Mouse (Mus musculus) embryonic facial prominence, embryonic 11.5 days (tissue): ENCODE results near the gene Cpa2. TPM values are rescaled to one million over a fixed set of nuclear protein-coding genes. Genes with fewer than 3 reads are reported as not detected.

Experiments used
- ATAC-seq: fragments of 200-750 bp; cut with Nextera tagmentation; replicated peaks from 2 replicates; pipeline ENCODE4 v1.8.0; 2017; ENCODE audit warnings: low read depth; ENCODE audit not compliant: insufficient number of reproducible peaks, low FRiP score, low TSS enrichment
- DNase-seq: peaks from one replicate; pipeline ENCODE4 v3.0.0-alpha.2; 2015; ENCODE audit warnings: low spot score
- H3K27ac ChIP-seq: fragments of 300-500 bp; sonication (generic); replicated peaks from 2 replicates; pipeline ENCODE4 v1.5.1; 2014; ENCODE audit warnings: mild to moderate bottlenecking, low read depth, low read length, control low read depth
- H3K27me3 ChIP-seq: fragments of 300-500 bp; sonication (generic); 2 replicates; pipeline ENCODE4 v1.6.1; 2014; ENCODE audit warnings: mild to moderate bottlenecking, low read length, moderate library complexity, mixed read lengths; ENCODE audit not compliant: control insufficient read depth, insufficient read depth
- H3K36me3 ChIP-seq: fragments of 300-500 bp; sonication (generic); replicated peaks from 2 replicates; pipeline ENCODE4 v1.6.1; 2014; ENCODE audit warnings: low read depth, mild to moderate bottlenecking, low read length, moderate library complexity, mixed read lengths; ENCODE audit not compliant: control insufficient read depth, insufficient read depth
- H3K4me1 ChIP-seq: fragments of 300-500 bp; sonication (generic); 2 replicates; pipeline ENCODE4 v1.6.1; 2014; ENCODE audit warnings: low read length, mixed read lengths; ENCODE audit not compliant: control insufficient read depth, insufficient read depth
- H3K4me2 ChIP-seq: fragments of 300-500 bp; sonication (generic); 2 replicates; pipeline ENCODE4 v1.6.1; 2014; ENCODE audit warnings: low read depth, mild to moderate bottlenecking, control low read depth, low read length, moderate library complexity
- H3K4me3 ChIP-seq: fragments of 300-500 bp; sonication (generic); 2 replicates; pipeline ENCODE4 v1.5.1; 2014; ENCODE audit warnings: low read depth, low read length, control low read depth
- H3K9ac ChIP-seq: fragments of 300-500 bp; sonication (generic); replicated peaks from 2 replicates; pipeline ENCODE4 v1.6.1; 2014; ENCODE audit warnings: mild to moderate bottlenecking, control low read depth, low read length
- H3K9me3 ChIP-seq: fragments of 300-500 bp; sonication (generic); replicated peaks from 2 replicates; pipeline ENCODE4 v1.6.1; 2016; ENCODE audit warnings: mild to moderate bottlenecking, low read length, inconsistent platforms, mixed read lengths; ENCODE audit not compliant: control insufficient read depth
- WGBS: fragments of 180-500 bp; shearing (Covaris S2); extraction: QIAGEN DNeasy Blood & Tissue Kit; methylation state at CpG from one replicate; pipeline ENCODE4 v1.1.7; 2014; 5-methylcytosine and 5-hydroxymethylcytosine counted together
- polyA plus RNA-seq: library from polyadenylated mRNA; unstranded; fragments of >200 nt; fragmentation: Nextera tagmentation; extraction: Ambion mirVana; gene quantifications from 2 replicates; pipeline ENCODE4 v1.2.1, GENCODE M21; 2014

Gene Cpa2
- polyA plus RNA-seq, 1 experiment from 2014 or later: 9.1 TPM

GRCm38 (mm10) chr6:30605111-30605510 lies 63.7 kb downstream of the Cpa2 start:
- Histone ChIP-seq H3K27me3 (no peaks in the 10 kb centered on the region), H3K9ac (no peak overlapping the region), H3K36me3 (no peaks in the 10 kb centered on the region), H3K9me3 (no peaks in the 10 kb centered on the region), H3K4me3 (no peak overlapping the region), H3K4me2 (no peak overlapping the region), H3K4me1 (no peaks in the 10 kb centered on the region), H3K27ac (no peak overlapping the region)
- DNase-seq: no peak
- 90% methylated on average over 4 of the region's 4 CpGs for WGBS
- no peak for ATAC-seq

GRCm38 (mm10) chr6:30605672-30606071 lies 64.3 kb downstream of the Cpa2 start:
- no peak overlapping the region for H3K4me2 ChIP-seq
- whole genome bisulfite sequencing: 78% methylated on average over 5 of the region's 5 CpGs
- ATAC-seq (no peak), DNase-seq (no peak)
- no peaks in the 10 kb centered on the region for H3K36me3 ChIP-seq
- no peaks in the 10 kb centered on the region for H3K4me1 ChIP-seq
- H3K9ac ChIP-seq: no peak overlapping the region
- H3K9me3 ChIP-seq: no peaks in the 10 kb centered on the region
- no peaks in the 10 kb centered on the region for H3K27me3 ChIP-seq
- H3K4me3 ChIP-seq: no peak overlapping the region
- no peak overlapping the region for H3K27ac ChIP-seq

GRCm38 (mm10) chr6:30610710-30611109 lies 69.3 kb downstream of the Cpa2 start, which contains the start of gene Cpa5:
Cpa5 (plus strand) TSS chr6:30611010.
- H3K9me3 ChIP-seq: no peaks in the 10 kb centered on the region
- peaks cover 2% of the 10 kb centered on the region for H3K4me1 ChIP-seq
- ATAC-seq (no peak), DNase-seq (no peak)
- H3K9ac ChIP-seq: no peak within 1 kb of the TSS
- H3K36me3 ChIP-seq: no peaks in the 10 kb centered on the region
- 89% methylated on average over 7 of the region's 7 CpGs for WGBS
- H3K27ac ChIP-seq: no peak within 1 kb of the TSS
- H3K4me3 ChIP-seq: no peak within 1 kb of the TSS
- H3K27me3 ChIP-seq: no peaks in the 10 kb centered on the region
- no peak within 1 kb of the TSS for H3K4me2 ChIP-seq

GRCm38 (mm10) chr6:30611212-30611611 lies 69.8 kb downstream of the Cpa2 start:
- no peak overlapping the region for H3K4me3 ChIP-seq
- no peak overlapping the region for H3K4me2 ChIP-seq
- no peaks in the 10 kb centered on the region for H3K27me3 ChIP-seq
- H3K4me1 ChIP-seq: peaks cover 4% of the 10 kb centered on the region
- ATAC-seq (no peak; the same call in 1 of the 2 replicates), DNase-seq (no peak)
- no peaks in the 10 kb centered on the region for H3K36me3 ChIP-seq
- 53% methylated on average over 5 of the region's 5 CpGs for WGBS
- no peaks in the 10 kb centered on the region for H3K9me3 ChIP-seq
- no peak overlapping the region for H3K9ac ChIP-seq
- no peak overlapping the region for H3K27ac ChIP-seq

Other genes starting within 250 kb of the Cpa2 start
- gene Ube2h, start 237.0 kb upstream of the Cpa2 start, polyA plus RNA-seq: 48.4 and 52.4 TPM in 2 replicates
- 89.2 and 90.7 TPM in 2 replicates for gene Zc3hc1, start 150.6 kb upstream of the Cpa2 start, polyA plus RNA-seq
- 33.9 and 35.1 TPM in 2 replicates for gene Klhdc10, start 139.7 kb upstream of the Cpa2 start, polyA plus RNA-seq
- gene Tmem209, start 31.8 kb upstream of the Cpa2 start, polyA plus RNA-seq: 44.1 TPM in 2 replicates
- 0.15 and 0.36 TPM in 2 replicates for gene Ssmem1, start 31.7 kb upstream of the Cpa2 start, polyA plus RNA-seq
- 1.4 TPM in 2 replicates for gene Cpa4, start 26.8 kb downstream of the Cpa2 start, polyA plus RNA-seq
- gene Cpa5, start 69.4 kb downstream of the Cpa2 start, polyA plus RNA-seq: 0.22 and 0.27 TPM in 2 replicates
- gene Cpa1, start 97.6 kb downstream of the Cpa2 start, polyA plus RNA-seq: 0.17 and 0.21 TPM in 2 replicates
- gene Cep41, start 152.2 kb downstream of the Cpa2 start, polyA plus RNA-seq: 23.7 and 28.1 TPM in 2 replicates
- gene Mest, start 182.0 kb downstream of the Cpa2 start, polyA plus RNA-seq: 1,816 and 1,902 TPM in 2 replicates